Mouse (Mus musculus) myocyte (in vitro differentiated cells): ENCODE measurements around the gene Brk1. TPM values are rescaled to one million over a fixed set of nuclear protein-coding genes. Genes with fewer than 3 reads are reported as not detected.

Source experiments
- H3K27me3 ChIP-seq: one replicate; pipeline ENCODE4 v1.6.1; 2011; ENCODE audit not compliant: control insufficient read depth, insufficient read depth, insufficient read length
- H3K36me3 ChIP-seq: one replicate; pipeline ENCODE4 v1.6.1; 2011; ENCODE audit not compliant: control insufficient read depth, insufficient read depth
- H3K4me2 ChIP-seq: one replicate; pipeline ENCODE4 v1.6.1; 2011; ENCODE audit warnings: low read depth, control low read depth
- H3K4me3 ChIP-seq: one replicate; pipeline ENCODE4 v1.5.1; 2011; ENCODE audit warnings: mild to moderate bottlenecking, control low read depth, moderate library complexity
- H3K79me2 ChIP-seq: one replicate; pipeline ENCODE4 v1.6.1; 2011; ENCODE audit not compliant: control insufficient read depth, insufficient read depth
- H3ac ChIP-seq: one replicate; pipeline ENCODE4 v1.6.1; 2011; ENCODE audit not compliant: control insufficient read depth, insufficient read length
- CEBPB ChIP-seq: IDR thresholded peaks from 2 replicates; pipeline ENCODE4 v1.6.1; 2011; ENCODE audit warnings: mild to moderate bottlenecking, moderate library complexity; ENCODE audit not compliant: poor library complexity, insufficient read depth, severe bottlenecking
- E2F4 ChIP-seq: IDR thresholded peaks from one replicate; pipeline ENCODE4 v1.6.1; 2011; ENCODE audit warnings: mild to moderate bottlenecking, control low read depth, moderate library complexity; ENCODE audit not compliant: insufficient read depth
- MAX ChIP-seq: IDR thresholded peaks from one replicate; pipeline ENCODE4 v1.6.1; 2011; ENCODE audit warnings: low read depth, mild to moderate bottlenecking, control low read depth
- MYOD1 ChIP-seq, 3 experiments: IDR thresholded peaks; one replicate each; pipeline ENCODE4 v1.6.1; 2011; ENCODE audit warnings: control low read depth in 2 of 3, low read depth in 2 of 3, mild to moderate bottlenecking in 2 of 3, moderate library complexity in 1 of 3; ENCODE audit not compliant: insufficient read length in 2 of 3, control insufficient read depth in 1 of 3
- MYOG ChIP-seq, 3 experiments: IDR thresholded peaks; one replicate each; pipeline ENCODE4 v1.6.1; 2011; ENCODE audit warnings: control low read depth in 2 of 3, low read depth in 2 of 3, mild to moderate bottlenecking in 2 of 3; ENCODE audit not compliant: insufficient read length in 2 of 3, control insufficient read depth in 1 of 3, insufficient read depth in 1 of 3
- POLR2A ChIP-seq: IDR thresholded peaks from one replicate; pipeline ENCODE4 v1.6.1; 2011; ENCODE audit warnings: low read depth, mild to moderate bottlenecking, control low read depth, moderate library complexity; ENCODE audit not compliant: insufficient read length
- POLR2AphosphoS2 ChIP-seq: IDR thresholded peaks from one replicate; pipeline ENCODE4 v1.6.1; 2011; ENCODE audit warnings: low read depth, control low read depth; ENCODE audit not compliant: insufficient read length
- REST ChIP-seq: IDR thresholded peaks from one replicate; pipeline ENCODE4 v1.6.1; 2011; ENCODE audit warnings: mild to moderate bottlenecking, control low read depth, moderate library complexity; ENCODE audit not compliant: insufficient read depth, insufficient read length
- SRF ChIP-seq: IDR thresholded peaks from one replicate; pipeline ENCODE4 v1.6.1; 2011; ENCODE audit warnings: low read depth; ENCODE audit not compliant: control insufficient read depth, insufficient read length
- TCF12 ChIP-seq: IDR thresholded peaks from one replicate; pipeline ENCODE4 v1.6.1; 2011; ENCODE audit warnings: mild to moderate bottlenecking, control low read depth; ENCODE audit not compliant: poor library complexity, insufficient read depth, severe bottlenecking
- TCF3 ChIP-seq: IDR thresholded peaks from one replicate; pipeline ENCODE4 v1.6.1; 2011; ENCODE audit warnings: low read depth, control low read depth; ENCODE audit not compliant: insufficient read length
- USF1 ChIP-seq: IDR thresholded peaks from one replicate; pipeline ENCODE4 v1.6.1; 2011; ENCODE audit warnings: low read depth, mild to moderate bottlenecking, control low read depth, moderate library complexity
- polyA plus RNA-seq: library from polyadenylated mRNA; unstranded; fragments of >200 nt; fragmentation: generic; extraction: Trizol; gene quantifications from one replicate; pipeline ENCODE4 v1.2.1, GENCODE M21; 2012; ENCODE audit warnings: missing spikeins

Brk1 gene
- polyA plus RNA-seq, 1 experiment = 199 TPM

- no peak overlapping the region for H3ac ChIP-seq
- H3K79me2 ChIP-seq = no peaks in the 10 kb centered on the region
- H3K27me3 ChIP-seq = no peaks in the 10 kb centered on the region
- TF ChIP-seq REST = no peak
- TF ChIP-seq MYOG (IDR thresholded peaks at IDR 0.05; ENCODE audit: control insufficient read depth in 1 of 3, insufficient read depth in 1 of 3, insufficient read length in 2 of 3, low read depth in 2 of 3) = peak in 1 of 3 experiments; percentile 22
- peak in 1 of 3 experiments; percentile 35 for TF ChIP-seq MYOD1 (IDR thresholded peaks at IDR 0.05; ENCODE audit: control insufficient read depth in 1 of 3, insufficient read length in 2 of 3, low read depth in 2 of 3)
- H3K36me3 ChIP-seq = no peaks in the 10 kb centered on the region
- no peak overlapping the region for H3K4me3 ChIP-seq
- H3K4me2 ChIP-seq = no peak overlapping the region
These were observed 53.7 kb downstream of the Brk1 start for GRCm38 (mm10) chr6:113658226-113658625.

- no peaks in the 10 kb centered on the region for H3K79me2 ChIP-seq
- TF ChIP-seq MYOD1 (IDR thresholded peaks at IDR 0.05; ENCODE audit: control insufficient read depth in 1 of 3, insufficient read length in 2 of 3, low read depth in 2 of 3) (no peak), SRF (no peak), MAX (no peak), TCF12 (no peak), USF1 (no peak), E2F4 (no peak), REST (no peak), POLR2AphosphoS2 (no peak), MYOG (IDR thresholded peaks at IDR 0.05; ENCODE audit: control insufficient read depth in 1 of 3, insufficient read depth in 1 of 3, insufficient read length in 2 of 3, low read depth in 2 of 3) (no peak), POLR2A (no peak), CEBPB (no peak), TCF3 (no peak)
- H3K27me3 ChIP-seq = no peaks in the 10 kb centered on the region
- H3ac ChIP-seq = no peak overlapping the region
- no peak overlapping the region for H3K4me2 ChIP-seq
- H3K4me3 ChIP-seq = no peak overlapping the region
- no peaks in the 10 kb centered on the region for H3K36me3 ChIP-seq
These were observed 55.3 kb downstream of the Brk1 start for GRCm38 (mm10) chr6:113659648-113660491.

- TF ChIP-seq SRF (no peak), TCF3 (no peak), CEBPB (no peak), MYOG (IDR thresholded peaks at IDR 0.05; ENCODE audit: control insufficient read depth in 1 of 3, insufficient read depth in 1 of 3, insufficient read length in 2 of 3, low read depth in 2 of 3) (no peak), POLR2AphosphoS2 (no peak), MAX (no peak), USF1 (no peak), POLR2A (no peak), MYOD1 (IDR thresholded peaks at IDR 0.05; ENCODE audit: control insufficient read depth in 1 of 3, insufficient read length in 2 of 3, low read depth in 2 of 3) (no peak), E2F4 (no peak)
- H3K4me2 ChIP-seq = peak overlapping the region; percentile 8
- no peak overlapping the region for H3K4me3 ChIP-seq
- no peaks in the 10 kb centered on the region for H3K79me2 ChIP-seq
- H3ac ChIP-seq = no peak overlapping the region
- no peaks in the 10 kb centered on the region for H3K27me3 ChIP-seq
- H3K36me3 ChIP-seq = no peaks in the 10 kb centered on the region
These were observed 56.1 kb downstream of the Brk1 start for GRCm38 (mm10) chr6:113660492-113661352.

GRCm38 (mm10) chr6:113661353-113662241 is 57.0 kb downstream of the Brk1 start:
- Histone ChIP-seq H3K36me3 (no peaks in the 10 kb centered on the region), H3K4me2 (peak overlapping the region; percentile 10), H3K27me3 (no peaks in the 10 kb centered on the region), H3K4me3 (no peak overlapping the region), H3ac (no peak overlapping the region), H3K79me2 (no peaks in the 10 kb centered on the region)
- no peak for TF ChIP-seq MYOD1 (IDR thresholded peaks at IDR 0.05; ENCODE audit: control insufficient read depth in 1 of 3, insufficient read length in 2 of 3, low read depth in 2 of 3)
